Mouse (Mus musculus) heart, postnatal 25 days (tissue): Measurements from ENCODE around the gene Pdzd2. TPM values are rescaled to one million over a fixed set of nuclear protein-coding genes. Genes with fewer than 3 reads are reported as not detected.

Source experiments
- DNase-seq: peaks from one replicate; pipeline ENCODE4 v3.0.0; 2022; ENCODE audit warnings: low spot score
- intact Hi-C: fragments of 180-260 bp; cut with DNase I; formaldehyde crosslinking; loops from one replicate; pipeline ENCODE4 v1.15.1; 2025
- total RNA-seq, 2 experiments: library from RNA; stranded (reverse); gene quantifications; 2 replicates each; pipeline ENCODE4 v1.2.3; 2021

The Pdzd2 gene
- total RNA-seq, 2 experiments from 2014 or later: 93.0 to 118 TPM

DNA sequence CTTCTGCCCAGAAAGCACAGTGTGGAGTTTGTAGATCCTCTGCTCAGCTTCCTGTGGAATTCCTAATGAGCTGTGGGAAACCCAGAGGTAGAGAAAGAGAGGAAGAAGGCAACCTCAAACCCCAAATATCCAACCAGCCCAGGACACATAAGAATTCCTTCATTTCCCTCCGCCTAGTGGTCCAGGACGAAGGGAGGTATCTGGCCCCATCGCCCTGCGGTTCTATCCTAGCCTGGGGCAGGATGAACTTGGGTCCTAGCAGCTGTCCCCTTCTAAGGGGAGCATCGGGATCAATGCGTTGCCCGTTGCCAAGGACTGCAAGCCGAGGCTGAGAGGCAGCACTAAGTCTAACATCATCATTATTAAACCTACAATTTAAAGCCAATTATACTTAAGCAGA, 104.8 kb downstream of the Pdzd2 start:
- no peak for DNase-seq
- intact Hi-C loops: no loop called here

DNA sequence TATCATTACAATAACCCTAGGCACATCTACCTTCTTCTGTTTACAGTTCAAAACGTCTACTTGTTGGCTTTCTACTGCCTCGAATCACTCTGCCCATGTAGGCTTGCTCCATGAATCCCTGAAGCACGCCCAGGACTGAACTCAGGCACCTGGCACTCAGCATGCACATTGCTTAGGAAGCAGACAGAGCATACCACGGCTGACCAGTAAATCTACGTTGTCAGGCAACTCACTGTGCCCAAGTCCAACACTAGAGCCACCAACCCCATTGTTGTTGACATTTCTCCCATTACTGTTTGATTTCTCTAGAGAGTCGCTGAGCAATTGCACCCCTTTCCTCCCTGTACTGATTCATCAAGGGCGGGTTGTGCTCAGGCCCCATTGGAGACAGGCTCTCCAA, 110.6 kb downstream of the Pdzd2 start:
- intact Hi-C loops: no loop called here
- DNase-seq: no peak

DNA sequence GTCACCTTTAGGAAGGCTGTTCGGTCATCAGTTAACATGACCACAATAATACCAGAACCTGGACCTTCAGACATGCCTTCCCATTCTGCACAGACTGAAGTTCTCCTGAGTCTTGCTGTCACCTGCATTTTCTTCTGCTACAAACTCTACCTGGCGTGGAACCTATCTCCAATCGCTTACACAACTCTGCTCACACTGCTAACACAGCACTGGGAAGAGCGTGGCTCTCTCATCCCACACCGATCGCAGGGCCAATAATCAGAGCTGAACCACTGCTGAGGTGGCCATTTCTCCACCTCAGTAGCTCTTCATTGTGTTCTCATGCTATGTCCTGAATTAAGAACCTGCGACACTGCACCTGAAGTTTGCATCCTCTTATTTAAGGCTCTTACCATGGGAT, 111.3 kb downstream of the Pdzd2 start:
- no peak for DNase-seq
- intact Hi-C loops: no loop called here

DNA sequence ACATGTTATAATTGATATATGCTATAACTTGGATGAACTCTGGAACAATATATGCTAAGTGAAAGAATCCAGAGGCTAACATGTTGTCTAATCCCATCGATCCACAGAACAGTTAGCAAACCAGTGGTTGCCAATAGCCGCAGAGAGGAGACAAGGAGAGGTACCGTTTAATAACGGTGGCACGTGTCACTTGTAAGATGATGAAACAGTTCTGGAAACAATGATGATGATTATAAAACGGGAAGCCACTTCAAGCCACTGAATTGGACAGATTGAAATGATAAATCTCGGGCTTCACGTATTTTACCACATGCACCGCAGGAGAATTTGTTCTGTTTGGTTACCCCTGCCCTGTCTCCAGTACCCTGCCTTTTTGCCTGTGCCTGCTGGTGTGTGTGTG, 112.8 kb downstream of the Pdzd2 start:
- no peak for DNase-seq
- intact Hi-C loops: no loop called here

DNA sequence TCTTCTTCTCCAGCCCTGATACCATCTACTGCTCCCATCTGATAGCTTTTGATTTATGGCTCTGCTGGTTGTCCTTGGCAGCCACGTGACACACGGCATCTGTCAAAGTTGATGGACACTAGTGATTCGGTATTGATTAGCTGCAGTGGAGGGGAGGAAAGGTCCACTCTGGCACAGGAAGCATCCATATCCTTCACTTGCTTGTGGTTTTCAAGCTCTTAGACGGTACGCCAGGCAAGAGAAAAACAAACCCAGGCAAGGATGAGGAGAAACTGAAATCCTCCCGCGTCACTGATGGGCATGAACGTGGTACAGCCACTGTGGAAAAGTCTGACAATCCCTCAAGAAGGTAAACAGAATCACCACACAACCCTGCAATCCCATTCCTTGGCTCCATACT, 113.6 kb downstream of the Pdzd2 start:
- no peak for DNase-seq
- intact Hi-C loops: no loop called here

DNA sequence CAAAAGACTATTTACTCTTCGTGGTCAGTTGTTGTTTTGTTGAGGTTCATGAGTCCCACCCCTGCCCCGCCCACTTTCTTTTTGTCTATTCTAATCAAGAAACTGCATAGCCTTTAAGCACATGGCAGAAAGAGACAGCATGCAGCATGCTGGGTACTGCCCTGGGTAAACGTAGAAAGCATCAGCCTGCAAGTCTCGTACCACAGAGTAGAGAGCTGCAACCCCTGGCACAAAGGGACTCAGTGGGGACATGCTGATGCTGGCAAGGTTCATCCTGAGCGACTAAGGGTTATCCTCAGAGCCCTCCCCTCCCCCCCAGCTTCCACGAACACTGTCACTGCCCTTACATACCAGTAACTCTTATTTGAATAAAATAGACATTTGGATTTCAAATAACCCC, 114.2 kb downstream of the Pdzd2 start:
- intact Hi-C loops: no loop called here

DNA sequence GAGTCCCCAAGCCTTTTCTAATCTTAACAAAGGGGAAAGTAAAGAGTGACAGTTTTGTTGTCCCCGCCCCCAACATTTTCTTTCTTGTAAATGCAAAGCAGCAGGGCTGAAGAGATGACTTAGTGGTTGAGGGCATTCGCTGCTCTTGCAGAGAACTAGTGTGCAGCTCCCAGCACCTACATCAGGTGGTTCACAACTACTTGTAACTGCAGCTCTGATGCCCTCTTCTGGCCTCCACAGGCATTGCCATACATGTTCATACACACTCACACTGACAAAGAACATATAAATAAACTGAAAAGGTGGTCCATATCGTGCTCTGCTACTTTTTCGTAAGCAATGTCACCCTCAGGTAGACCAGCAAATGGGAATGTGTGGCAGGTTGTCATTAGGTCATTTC, 116.2 kb downstream of the Pdzd2 start:
- intact Hi-C loops: no loop called here
- DNase-seq: no peak

More for the DNA sequence above, 114.2 kb downstream of the Pdzd2 start:
- DNase-seq: no peak

DNA sequence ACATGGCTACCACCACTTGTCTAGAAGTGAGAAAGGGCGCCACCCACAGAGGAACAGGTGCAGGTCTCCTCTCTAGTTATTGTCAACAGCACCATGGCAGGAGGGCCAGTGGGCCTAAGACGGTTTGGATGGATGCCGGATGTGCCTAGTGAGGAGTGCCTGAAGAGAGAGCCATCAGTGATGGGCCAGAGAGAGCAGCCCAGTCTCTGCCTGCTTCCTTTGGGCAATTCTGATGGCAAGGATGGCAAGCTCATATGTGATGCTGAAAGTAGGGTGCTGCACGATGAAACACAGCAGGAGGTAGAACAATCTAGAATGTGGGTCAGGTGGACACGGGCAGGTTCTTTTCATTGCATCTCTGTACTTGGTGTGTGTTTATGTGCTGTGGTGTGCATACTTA, 117.0 kb downstream of the Pdzd2 start:
- intact Hi-C loops: no loop called here
- DNase-seq: no peak

DNA sequence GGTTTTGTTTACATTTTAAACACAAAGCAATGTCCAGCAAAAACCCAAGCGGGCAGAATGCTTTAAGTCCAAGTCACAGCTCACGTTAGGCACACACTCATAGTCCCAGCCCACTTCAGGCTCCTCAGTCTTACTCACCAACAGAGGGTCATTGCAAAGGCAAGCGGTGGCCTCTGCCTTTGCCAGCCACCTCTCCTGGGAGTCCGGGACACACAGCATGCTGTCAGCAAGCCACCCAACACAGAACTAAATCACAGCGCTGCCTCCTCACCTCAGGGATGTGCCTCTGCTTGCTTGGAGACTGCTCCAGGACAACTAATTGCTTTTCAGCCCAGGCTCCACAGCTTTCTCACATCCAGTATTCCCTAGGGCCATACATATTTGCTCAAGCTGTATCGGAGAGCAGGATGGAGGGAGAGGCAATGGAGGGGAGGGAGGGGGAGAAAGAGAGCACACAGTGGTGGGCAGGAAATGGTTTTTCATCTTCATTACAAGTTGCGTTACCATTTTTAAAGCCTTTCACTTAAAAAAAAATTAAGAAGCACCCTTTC, 117.6 kb downstream of the Pdzd2 start:
- no peak for DNase-seq
- intact Hi-C loops: no loop called here

DNA sequence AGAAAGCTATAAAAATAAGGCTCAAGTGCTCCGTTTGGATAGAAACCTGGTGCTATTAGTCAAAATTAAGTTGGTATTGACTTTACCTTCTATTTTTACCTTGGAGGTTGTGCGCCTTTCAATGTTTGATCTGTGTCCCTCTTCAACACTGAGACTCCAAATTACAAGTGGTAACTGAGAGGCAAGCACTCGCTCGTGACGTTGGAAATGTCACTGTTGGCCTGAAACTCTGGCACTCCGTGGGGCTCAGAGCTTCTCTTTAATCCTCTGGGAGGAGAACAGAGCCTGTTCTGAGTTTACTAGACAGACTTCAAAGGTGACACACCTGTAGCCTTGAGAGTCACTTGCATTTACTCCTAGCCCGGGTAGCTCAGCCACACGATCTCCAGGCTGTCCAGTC, 120.5 kb downstream of the Pdzd2 start:
- no peak for DNase-seq
- intact Hi-C loops: no loop called here

DNA sequence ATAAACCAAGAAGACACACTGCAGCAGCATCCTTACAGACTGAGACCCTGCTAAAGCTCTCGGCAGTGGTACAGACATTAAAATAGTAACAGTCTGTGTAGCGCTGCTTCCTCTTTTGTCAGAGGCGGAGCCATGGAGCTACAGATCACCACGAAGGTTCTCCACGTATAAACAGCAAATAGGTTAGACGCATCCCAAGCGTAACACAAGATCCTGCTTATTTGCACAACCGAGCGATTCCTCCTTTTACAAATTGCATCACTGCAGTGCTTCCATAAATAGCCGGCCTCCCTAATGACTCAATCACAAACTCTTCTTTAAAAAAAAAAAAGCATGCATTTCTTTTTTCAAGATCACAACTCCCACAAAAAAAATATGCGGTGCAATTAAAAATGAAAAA, 122.1 kb downstream of the Pdzd2 start:
- DNase-seq: no peak
- intact Hi-C loops: no loop called here

DNA sequence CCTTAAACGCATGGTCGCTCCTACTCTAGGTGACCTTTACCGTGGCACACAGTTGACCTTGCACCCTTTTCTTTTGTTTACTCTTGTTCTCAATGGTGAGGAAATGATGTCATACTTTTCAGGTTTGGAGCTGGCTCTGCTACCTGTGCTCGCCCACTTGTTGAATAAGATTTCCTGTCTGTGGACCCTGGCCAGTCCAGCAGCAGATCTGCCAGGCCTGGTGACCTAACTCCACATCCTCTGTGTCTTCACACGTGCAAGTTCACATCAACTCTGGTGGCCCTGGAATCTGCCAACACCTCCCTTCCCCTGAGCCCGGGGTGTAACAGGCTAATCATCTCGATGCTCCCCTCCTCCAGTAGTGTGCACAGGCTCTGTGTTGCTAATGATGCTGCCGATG, 122.5 kb downstream of the Pdzd2 start:
- no peak for DNase-seq
- intact Hi-C loops: no loop called here

DNA sequence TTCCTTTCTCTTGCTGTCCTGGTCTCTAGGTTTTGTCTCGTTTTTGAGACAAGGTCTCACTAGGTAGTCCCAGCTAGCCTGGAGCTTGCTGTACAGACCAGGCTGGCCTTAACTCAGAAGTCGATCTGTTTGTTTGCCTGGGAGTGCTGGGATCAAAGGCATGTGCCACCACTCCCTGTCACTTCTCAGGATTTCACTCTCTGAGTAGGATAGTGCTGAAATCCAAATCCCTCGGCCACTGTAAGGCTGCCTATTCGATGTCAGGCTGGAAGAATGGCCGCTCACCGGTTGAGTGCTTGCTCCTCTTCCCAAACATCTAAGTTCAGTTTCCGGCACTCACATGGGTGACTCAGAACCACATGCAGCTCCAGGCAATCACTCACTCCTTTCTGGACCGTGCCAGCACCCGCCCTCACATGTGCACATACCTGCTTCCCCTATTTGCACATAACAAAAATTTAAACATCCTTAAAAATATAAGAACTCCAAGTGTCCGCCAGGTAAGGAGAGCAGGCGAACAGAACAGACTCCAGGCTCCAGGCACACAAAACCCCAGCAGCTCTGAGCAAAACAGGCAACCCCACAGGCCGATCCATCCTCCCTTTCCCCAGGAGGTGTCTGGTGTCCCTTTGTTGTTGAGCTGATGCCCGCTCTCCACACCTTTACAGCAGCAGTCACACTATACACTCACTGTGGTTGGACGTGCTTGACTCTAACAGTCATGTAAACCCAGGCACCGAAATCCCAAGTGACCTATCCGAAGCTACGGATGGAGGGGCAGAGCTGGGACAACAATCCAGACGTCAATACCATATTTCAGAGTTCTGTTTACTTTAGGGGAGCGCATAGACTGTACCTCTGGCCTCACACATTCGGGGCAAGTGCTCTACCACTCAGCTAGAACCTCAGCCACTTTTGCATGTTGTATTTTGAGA, 124.5 kb downstream of the Pdzd2 start:
- DNase-seq: no peak
- intact Hi-C loops: no loop called here

DNA sequence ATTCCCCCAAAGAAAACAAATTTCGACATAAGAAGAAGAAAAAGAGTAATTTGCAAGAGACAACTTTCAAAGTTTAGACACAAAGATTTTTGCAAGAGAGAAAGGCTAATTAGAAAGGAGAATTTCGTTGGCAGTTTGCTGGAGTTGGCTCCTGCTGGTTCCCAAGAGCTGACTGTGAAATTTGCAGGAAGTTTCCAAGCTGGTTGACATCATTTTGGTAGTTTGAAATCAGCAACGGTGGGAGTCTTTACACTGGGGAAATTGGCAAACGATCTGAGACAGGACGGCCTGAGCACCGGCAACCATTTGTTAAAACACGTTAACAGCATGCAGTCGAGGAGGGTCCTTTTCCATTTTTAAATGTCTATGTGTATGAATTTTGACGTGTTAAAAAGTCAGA, 125.7 kb downstream of the Pdzd2 start:
- intact Hi-C loops: no loop called here

DNA sequence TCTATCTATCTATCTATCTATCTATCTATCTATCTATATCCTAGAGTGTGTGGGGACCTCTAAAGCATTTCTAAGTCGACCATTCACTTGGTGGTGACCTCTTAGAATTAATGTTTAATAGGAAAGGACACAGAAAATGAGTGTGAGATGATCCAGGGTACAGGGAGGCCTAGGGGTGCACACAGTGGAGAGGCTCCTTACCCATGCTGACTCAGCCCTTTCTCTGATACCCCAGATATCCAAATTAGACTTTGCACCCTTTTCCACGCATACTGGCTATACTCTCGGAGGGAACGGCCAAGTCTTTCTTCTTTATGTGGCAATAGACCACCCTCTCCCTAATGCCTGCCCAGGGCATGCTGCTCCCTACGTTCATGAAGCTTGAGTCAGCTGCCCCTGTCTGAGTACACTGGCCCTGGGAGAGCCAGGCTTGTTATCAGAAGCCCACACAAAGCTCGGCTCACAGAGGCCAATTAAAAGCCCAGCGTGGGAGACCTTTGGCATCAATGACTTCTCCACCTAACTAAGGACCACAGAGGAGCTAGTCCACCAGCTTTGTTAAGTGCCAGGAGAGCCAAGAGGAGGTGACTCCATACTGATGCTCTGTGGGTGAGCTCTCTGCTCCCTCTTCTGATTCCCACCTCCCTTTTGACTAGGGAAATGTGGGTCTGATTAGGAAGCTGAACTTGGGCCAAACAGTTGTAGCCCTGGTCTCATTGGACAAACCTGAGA, 126.6 kb downstream of the Pdzd2 start:
- no peak for DNase-seq
- intact Hi-C loops: no loop called here

More for the DNA sequence above, 125.7 kb downstream of the Pdzd2 start:
- DNase-seq: no peak

DNA sequence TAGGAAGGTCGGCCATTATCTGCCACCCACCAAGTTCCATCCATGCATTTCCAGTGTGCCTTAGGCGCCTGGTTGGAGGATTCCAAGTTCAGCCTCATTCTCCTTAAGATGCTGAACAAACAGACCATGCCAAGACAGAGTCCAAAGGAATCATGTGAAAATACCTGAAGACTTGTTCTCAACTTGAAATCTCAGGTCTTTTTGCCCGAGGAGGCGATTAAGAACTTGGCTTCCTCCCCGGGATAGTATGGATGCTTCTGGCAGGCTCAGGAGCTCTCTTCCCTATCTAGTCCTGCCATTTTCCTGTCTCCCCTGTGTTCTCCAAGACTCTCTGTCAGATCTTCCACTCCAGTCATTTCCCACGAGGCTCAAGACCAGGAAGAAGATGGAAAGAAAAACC, 131.6 kb downstream of the Pdzd2 start:
- intact Hi-C loops: no loop called here
- no peak for DNase-seq

DNA sequence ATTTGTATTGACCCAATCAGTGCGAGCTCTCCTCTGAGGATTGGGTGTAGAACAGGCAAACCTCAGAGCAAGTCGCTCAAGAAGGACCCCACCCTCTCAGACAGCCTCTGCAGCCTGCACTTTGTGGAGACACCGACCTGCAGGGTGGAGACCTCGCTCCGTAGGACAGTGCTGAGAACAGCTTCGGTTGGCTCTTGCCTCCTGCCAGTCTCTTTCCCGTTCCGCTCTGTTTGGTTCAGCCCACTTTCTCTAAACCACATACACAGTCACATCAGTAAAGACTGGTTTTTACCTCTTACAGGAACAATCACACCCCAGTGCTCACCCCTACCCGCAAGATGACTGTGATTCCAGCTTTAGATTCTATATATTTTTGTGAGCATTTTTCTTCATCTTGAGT, 133.4 kb downstream of the Pdzd2 start:
- intact Hi-C loops: no loop called here
- no peak for DNase-seq

DNA sequence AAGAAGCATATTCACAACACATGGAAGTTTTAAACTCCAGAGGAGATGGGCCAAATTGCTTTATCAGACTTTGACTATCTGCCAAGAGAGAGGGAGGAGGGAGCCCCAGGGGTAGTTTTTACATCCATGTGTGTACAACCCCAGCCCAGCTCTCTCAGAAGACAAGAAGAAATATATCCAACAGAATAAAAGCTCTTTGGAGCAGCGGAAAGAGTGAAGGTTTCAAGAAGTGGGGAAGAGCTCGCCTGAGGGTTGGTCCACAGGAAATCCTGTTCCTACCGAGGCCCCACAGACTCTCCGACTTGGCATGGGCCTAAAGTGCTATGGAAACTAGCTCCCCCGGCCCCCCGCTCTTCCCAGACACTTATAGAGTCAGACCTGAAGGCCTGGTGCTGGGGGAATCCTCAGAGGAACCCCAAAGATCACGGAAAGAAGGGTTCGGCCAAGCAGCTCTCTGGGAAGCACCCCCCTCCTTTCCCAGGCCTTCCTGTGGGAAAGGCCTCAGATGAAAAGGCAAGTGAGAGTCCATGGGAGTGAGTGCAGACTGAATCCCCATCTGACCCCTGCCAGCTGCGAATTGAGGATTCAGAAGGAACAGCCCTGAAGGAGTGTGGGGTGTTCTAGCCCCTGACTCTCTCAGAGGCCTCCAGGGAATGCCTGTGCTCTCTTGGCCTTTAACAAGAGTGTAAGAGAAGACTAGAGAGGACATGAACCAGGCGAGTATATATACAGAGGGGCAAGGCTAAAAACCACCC, 134.3 kb downstream of the Pdzd2 start:
- intact Hi-C loops: no loop called here
- DNase-seq: no peak

DNA sequence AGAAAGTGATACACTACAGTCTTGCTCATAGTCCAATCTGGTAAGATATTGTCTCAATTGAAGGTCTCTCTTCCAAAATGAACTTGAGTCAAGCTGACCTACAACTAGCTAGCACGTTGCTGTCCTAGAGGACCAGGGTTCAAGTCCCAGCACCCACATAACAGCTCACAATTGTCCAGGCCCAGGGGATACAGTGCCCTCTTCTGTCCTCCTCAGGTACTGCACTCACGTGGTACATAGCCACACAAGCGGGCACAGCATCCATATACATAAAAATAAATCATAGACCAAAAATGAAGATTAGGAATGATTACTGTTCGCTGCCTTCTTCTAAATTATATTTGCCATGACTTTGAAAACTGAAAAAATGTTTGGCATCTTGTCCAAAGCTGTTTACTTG, 136.1 kb downstream of the Pdzd2 start:
- intact Hi-C loops: no loop called here
- DNase-seq: no peak

DNA sequence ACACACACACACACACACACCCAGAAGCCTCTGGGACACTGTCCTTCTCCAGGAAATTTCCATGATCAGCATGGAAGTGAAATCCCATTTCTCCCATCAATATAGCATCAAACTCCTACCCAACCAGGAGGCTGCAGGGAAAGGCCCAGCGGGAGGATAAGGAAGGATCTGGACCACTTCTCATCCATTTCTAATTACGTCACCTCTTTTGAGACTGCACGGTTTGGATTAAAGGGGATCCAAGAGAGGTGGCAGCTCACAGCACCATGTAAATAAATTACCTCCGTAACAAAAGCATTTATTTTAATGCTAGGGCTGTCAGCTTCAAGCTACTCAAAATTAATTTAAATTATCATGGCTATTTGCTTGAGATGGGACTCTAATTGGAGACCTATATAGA, 146.6 kb downstream of the Pdzd2 start:
- intact Hi-C loops: no loop called here
- DNase-seq: no peak
